Comparison of ENCODE assay signal across 8 mouse cellular contexts in genomic region chr10:85598603-85599542, GRCm38 (mm10).
A peak's percentile ranks its signal among the peaks of the same experiment; 100 is the strongest.
DNase-seq lines count a peak whose midpoint lies in the region; ATAC-seq lines count a peak whose summit lies in the region.

No protein-coding gene starts in this region.

- H3K4me2 ChIP-seq in heart, embryonic 13.5 days: peak overlapping the region; percentile 81

- WGBS in heart, embryonic 13.5 days: 3% methylated on average over 41 of the region's 41 CpGs

- no peaks in the 10 kb centered on the region for H3K36me3 ChIP-seq in heart, embryonic 13.5 days

- H3K4me3 ChIP-seq in heart, embryonic 13.5 days: peak overlapping the region; percentile 54

- no peaks in the 10 kb centered on the region for H3K9me3 ChIP-seq in heart, embryonic 13.5 days

- ATAC-seq in heart, embryonic 13.5 days (ENCODE audit: extremely low read depth, insufficient number of reproducible peaks, low FRiP score, low TSS enrichment): no peak

- DNase-seq in adrenal gland, postnatal 10 days: peak; percentile 37
- DNase-seq in adrenal gland, adult 8-10 months: no peak
- DNase-seq in ovary, postnatal 36 days (ENCODE audit: low spot score): peak; percentile 38
- no peak for DNase-seq in ovary, postnatal 10 days (ENCODE audit: low spot score)
- DNase-seq in liver: peak; percentile 8
- DNase-seq in retina, embryonic 14.5 days (ENCODE audit: low spot score): peak; percentile 57
- DNase-seq in left cerebral cortex, postnatal 14 days (ENCODE audit: low spot score in 2 of 2): no peak

- H3K4me1 ChIP-seq in heart, embryonic 13.5 days: peaks cover 13% of the 10 kb centered on the region

- H3K27me3 ChIP-seq in heart, embryonic 13.5 days (replicated peaks): peaks cover 23% of the 10 kb centered on the region

- intact Hi-C loops in left cerebral cortex, postnatal 14 days (cut with DNase I): no loop called here

- no peak overlapping the region for H3K27ac ChIP-seq in heart, embryonic 13.5 days (replicated peaks)

- peak overlapping the region; percentile 71 for H3K9ac ChIP-seq in heart, embryonic 13.5 days

Comparison
In these comparisons a context has a peak if more than half of its experiments do, and no peak if none do; other contexts are left out.
1. DNase-seq: peak in adrenal gland, postnatal 10 days (single experiment), ovary, postnatal 36 days (single experiment), liver (single experiment) and retina, embryonic 14.5 days (single experiment); none in adrenal gland, adult 8-10 months (single experiment), ovary, postnatal 10 days (single experiment) and left cerebral cortex, postnatal 14 days (0 of 2).